Mouse (Mus musculus): ENCODE measurements at regions not wholly inside any gene's neighbourhood (a gene's known extent, or its start where the extent isn't known, plus 50 kb on each side); places are given as distances from the start of the nearest gene placed in this dataset.

DNA sequence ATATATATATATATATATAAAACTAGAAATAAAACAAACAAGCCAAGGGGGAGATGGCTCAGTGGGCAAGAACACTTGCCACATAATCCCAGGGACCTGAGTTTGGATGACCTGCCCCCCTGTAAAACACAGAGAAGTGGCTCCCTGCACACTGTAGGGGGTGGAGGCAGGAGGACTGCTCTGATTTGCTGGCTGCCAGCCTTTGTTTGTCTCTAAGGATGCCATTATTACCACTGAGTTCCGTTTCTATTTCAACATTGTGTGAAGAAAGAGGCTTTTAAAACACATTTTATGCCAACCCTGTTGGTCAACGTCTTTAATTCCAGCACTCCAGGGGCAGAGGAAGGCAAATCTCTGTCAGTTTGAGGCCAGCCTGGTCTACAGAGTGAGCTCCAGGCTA lies 82.2 kb upstream of the Errfi1 start:
- no peak for DNase-seq (ENCODE audit: low read depth in 2 of 2, low spot score in 2 of 2)

- no peak for DNase-seq (ENCODE audit: low read depth in 2 of 2, low spot score in 2 of 2)
Observed at GRCm38 (mm10) chr4:150769043-150769442, 84.7 kb upstream of the Errfi1 start.

GRCm38 (mm10) chr4:150758467-150759237 lies 95.1 kb upstream of the Errfi1 start:
- no peak for DNase-seq (ENCODE audit: low read depth in 2 of 2, low spot score in 2 of 2)

DNA sequence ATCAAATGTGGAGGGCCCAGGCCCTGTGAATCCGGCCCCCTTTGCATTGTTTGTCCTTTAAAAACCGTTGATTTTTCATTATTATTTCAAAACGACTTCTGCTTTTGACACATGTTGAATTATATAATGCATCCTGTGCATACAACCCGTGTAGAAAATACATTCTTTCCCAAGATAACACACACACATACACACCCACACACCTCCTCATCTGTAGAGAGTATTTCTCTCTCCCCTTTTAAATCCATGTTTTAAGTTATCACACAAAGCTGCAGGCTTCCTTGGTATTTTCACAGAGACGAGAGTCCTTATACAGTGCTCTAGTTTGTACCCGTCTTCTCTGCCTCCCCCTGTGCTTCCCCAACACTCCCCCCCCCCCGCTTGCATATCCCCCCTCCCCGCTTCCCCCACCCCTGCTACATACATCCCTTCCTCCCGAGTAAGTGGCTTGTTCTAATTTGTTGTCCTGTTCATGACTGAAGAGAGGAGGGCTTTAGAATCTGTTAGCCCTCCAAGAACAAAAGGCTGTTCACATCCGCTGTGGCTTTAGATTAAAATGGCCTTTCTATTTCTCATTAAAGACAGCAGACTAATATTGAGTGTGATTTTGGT lies 95.8 kb upstream of the Errfi1 start:
- no peak for DNase-seq (ENCODE audit: low read depth in 2 of 2, low spot score in 2 of 2)

DNA sequence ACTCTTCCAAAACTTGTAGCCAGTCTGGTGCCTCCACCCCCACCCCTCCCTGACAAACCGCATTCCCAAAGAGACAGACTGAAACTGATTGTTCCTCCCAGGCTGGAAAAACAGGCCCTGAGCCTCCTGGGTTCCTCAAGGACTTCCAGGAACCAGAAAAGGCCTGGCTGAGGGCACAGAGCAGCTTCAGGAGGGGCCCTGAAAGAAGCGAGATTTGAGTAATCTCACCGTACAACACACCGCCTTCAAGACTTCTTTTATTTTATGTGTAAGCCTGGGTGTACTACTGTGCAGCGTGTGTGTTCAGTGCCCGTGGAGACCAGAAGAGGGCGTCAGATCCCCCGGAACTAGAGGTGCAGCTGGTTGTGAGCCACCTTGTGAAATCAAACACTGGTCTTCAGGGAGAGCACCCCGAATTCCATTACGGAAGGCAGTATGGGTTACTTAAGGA lies 96.4 kb upstream of the Errfi1 start:
- DNase-seq (ENCODE audit: low read depth in 2 of 2, low spot score in 2 of 2), result no peak

DNA sequence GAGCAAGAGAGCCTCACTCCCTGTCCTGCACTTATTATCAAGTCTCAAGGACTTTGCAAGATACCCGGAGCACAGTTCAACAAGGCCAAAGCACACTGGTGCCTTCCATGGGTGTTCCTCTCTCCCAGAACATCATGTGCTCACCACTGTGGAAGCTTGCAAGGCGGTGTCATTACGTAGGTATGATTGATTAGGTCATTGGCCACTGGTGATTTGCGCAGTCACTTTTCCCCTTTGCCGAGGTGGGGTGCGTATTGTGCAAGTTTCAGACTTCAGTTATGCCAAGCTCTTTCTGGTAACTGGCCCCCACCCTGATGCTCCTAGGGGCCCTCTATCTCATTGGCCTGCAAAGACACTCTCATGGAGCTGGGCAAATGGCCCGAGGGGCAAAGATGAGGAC lies 98.3 kb upstream of the Errfi1 start:
- no peak for DNase-seq (ENCODE audit: low read depth in 2 of 2, low spot score in 2 of 2)

GRCm38 (mm10) chr4:150752151-150752550 lies 100.2 kb upstream of the Slc45a1 start:
- DNase-seq (ENCODE audit: low read depth in 2 of 2, low spot score in 2 of 2), result no peak

DNA sequence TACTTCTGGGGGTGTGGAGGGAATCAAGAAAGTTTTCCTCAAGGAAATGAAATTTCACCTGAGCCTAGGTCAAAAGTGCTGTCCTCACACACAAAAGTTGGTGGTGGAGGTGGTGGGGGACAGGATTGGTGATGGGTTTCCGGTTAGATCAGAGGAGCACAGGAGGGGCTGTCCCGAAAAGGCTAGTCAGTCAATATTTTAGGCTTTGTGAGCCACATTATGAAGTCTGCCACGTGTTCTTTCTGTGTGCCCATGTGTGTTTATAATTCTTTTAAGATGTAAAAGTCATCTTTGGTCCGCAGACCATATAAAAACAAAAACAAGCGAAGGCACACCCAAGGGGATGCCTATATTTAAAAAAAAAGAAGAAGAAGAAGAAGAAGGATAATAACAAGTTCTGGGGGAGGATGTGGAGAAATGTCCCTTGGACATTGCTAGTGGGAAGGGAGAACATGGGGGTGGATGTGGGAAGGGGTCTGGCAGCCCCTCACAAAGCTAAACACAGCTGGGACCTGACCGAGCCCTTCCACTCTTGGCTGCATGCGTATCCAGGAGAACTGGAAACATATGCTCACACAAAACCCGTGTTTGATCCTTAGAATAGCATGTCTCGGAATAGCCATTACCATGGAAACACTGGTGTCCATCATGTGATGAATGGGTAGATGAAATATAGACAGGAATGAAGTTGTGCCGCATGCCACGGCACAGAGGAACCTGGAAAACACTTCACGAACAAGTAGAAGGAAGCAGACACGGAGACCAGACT lies 98.7 kb upstream of the Slc45a1 start:
- no peak for DNase-seq (ENCODE audit: low read depth in 2 of 2, low spot score in 2 of 2)

DNA sequence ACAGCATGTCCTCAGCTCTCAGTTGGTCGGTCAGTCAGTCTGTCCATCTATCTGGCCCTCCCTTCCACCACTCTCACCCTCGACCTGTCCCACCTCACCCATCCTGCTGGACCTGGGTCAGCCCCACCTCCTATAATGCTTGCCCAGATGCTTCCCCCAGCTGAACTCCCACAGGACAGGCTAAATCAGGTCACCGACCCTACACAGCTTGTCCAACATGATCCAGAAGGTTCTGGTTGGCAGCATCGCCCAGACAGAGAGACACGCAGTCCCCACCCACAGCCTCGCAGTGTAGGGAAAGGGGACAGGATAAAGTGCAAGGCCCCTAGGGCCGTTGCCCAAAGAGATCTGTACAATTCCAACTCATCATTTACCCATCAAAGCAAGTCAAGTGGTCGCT lies 97.1 kb upstream of the Slc45a1 start:
- DNase-seq (ENCODE audit: low read depth in 2 of 2, low spot score in 2 of 2), result no peak

DNA sequence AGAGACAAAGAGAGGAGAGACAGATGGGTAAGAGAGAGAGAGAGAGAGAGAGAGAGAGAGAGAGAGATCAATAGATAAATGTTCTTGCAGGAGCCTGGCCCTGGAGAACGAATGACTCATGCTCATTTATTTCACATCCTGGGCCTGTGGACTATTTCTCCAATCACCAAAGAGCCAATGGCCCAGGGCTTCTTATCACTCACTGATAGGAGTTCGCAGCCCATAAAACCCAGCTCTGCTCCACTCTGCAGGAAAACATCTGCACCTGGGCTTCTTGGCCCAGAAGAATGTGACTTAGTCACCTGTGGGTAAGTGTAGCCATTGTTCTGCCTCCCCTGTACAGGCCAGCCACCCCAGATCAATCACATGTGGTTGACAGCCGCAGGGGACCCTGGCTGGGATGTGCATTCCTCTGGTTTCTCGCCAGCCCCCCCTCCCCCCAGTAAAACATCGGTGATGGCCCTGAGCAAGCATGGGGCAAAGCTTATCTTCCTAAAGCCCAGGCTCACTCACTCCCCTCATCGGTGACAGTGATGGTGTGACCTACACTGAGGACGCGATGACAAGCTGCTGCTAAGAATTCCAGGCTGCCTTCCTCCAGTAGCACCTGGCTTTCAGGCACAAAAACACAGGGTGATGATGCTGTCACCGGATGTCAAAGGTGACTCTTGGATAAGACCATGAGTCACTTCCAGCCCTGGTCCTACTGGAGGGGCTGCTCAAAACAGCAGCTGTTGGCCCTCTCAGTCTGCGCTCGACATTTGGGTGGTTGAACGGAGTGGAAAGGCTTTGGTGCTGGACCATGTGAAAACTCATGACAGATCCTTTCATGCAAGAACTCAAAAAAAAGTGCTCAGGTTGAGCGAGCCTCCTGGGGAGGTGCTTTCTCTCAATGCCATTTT lies 96.4 kb upstream of the Slc45a1 start:
- no peak for DNase-seq (ENCODE audit: low read depth in 2 of 2, low spot score in 2 of 2)

DNA sequence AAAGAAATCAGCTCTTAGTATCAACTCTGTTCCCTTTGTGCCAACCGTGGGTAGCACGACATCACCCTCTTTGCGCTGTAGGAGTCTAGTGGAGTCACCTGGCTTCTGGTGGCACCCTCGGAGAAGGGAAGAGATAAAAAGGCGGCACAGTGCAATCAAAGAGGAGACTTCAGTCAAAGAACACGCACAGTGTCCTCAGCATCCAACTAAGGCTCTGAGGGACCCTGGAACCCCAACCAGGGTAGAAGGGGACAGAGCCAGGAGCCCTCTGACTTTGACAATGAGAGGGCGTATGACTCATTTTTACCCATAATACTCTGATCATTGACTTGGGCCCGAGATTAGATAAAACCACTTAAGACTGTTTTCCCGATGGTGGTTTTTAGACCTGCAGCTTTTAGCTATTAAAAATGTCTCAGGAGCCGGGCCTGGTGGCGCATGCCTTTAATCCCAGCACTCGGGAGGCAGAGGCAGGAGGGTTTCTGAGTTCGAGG lies 94.5 kb upstream of the Slc45a1 start:
- peak in 1 of 2 experiments; percentile 13 for DNase-seq (ENCODE audit: low read depth in 2 of 2, low spot score in 2 of 2)

GRCm38 (mm10) chr4:150745529-150746429 lies 93.8 kb upstream of the Slc45a1 start:
- peak; percentile 21 to 55 for DNase-seq (ENCODE audit: low read depth in 2 of 2, low spot score in 2 of 2)

DNA sequence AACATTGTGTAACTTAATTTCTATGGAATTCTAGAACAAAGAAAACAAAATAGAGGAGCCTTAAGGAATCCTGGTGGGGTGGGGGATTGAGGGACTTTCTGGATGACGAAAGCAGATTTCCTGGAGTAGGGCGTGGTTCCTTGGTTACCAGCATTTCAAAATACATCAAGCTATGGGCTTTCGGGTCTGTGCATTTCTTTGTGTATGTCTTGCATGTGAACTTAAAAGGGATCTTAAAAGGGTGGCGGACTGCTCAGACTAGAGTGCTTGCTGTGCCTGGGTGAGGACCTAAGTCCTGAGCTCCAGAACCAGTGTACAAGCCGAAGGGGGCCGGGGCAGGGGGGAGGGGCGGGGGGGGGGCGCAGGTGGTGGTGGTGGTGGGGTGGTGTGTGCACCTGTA lies 91.5 kb upstream of the Slc45a1 start:
- DNase-seq (ENCODE audit: low read depth in 2 of 2, low spot score in 2 of 2), result no peak

GRCm38 (mm10) chr4:150743103-150743502 lies 91.1 kb upstream of the Slc45a1 start:
- peak in 1 of 2 experiments; percentile 24 for DNase-seq (ENCODE audit: low read depth in 2 of 2, low spot score in 2 of 2)

DNA sequence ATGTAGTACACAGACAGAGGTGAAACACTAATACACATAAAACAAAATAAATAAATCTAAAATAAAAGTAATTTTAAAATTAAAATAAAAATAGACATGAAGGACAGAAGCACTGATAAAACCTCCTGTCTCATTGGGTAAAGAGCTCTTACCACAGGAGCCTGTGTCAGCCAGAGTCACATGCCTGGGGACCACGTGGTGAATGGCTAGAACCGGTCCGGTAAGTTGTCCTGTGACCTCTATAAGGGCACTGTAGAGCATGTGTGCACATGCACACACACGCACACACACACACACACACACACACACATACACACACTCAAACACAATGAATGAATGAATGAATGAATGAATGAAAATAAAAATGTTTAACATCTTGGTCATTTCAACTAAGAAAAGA lies 89.8 kb upstream of the Slc45a1 start:
- DNase-seq (ENCODE audit: low read depth in 2 of 2, low spot score in 2 of 2), result no peak

- DNase-seq (ENCODE audit: low read depth in 2 of 2, low spot score in 2 of 2), result no peak
Observed at GRCm38 (mm10) chr4:150740167-150740566, 88.2 kb upstream of the Slc45a1 start.

DNA sequence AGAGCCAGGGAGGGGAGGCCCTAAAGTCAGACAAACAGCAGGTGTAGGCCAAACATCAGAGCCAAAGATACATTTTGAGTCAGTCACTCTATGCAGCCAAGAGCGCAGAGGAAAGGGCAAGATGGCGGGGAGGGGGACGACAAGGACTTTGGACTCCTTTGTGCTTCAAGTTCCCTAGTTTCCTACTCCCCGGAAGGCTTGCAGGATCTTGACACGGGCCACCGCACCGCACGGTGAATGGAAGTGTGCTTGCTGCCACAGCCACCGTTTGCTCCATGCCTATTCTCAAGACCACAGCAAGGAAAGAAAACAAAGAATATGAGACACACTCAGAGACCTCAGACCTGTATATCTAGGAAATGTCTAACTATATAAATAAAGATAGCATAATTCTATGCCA lies 86.8 kb upstream of the Slc45a1 start:
- no peak for DNase-seq (ENCODE audit: low read depth in 2 of 2, low spot score in 2 of 2)

DNA sequence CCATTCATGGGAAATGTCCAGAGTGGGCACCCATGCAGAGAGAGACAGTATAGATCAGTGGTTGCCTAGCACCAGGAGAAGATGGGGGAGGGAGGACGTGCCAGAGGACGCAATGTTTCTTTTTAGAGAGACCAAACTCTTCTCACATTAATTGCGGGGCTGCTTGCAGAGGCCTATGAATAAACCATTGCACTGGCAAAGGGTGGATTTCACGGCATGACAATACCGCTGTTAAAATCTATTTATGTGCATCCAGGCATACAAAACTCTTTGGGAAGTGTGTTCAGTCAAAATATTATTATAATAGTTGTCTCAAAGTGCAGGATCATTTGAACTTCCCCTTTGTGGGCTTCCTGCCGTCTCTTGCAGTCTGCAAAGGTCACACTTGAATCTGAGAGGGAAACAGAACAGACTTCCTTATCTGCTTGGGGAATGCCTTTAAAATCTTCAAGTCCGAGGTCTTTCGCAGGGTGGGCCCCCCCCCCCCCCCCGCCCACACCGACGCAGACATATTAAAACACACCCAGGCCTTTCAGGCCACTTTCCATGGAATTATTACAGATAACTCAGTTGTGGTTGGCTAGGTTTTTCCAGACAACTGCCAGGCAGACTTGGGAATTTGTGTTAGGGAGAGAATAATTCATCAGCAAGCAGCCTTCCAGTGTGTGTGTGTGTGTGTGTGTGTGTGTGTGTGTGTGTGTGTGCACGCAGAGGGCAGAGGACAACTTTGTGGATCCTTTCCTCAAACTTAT lies 78.3 kb upstream of the Slc45a1 start:
- DNase-seq (ENCODE audit: low read depth in 2 of 2, low spot score in 2 of 2), result no peak

DNA sequence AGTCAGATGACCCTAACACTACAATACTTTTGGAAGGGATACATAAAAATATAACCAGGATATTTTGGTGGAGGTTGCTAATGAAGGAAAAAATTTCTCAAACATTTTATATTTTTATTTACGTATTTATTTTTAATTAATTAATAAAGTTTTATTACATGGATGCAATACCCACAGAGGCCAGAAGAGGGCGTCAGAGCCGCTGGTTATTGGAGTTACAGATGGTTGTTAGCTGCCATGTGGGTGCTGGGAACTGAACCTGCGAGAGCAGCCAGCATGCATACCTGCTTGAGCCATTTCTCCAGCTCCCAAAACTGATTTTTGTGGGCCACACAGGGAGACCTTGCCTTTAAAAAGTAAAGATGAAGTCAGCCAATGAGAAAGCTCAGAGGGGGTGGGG lies 74.6 kb upstream of the Slc45a1 start:
- DNase-seq (ENCODE audit: low read depth in 2 of 2, low spot score in 2 of 2), result no peak

Measured in CD8-positive naive resting alpha-beta T cell, adult 2 months (primary cell).